Mouse (Mus musculus) testis, adult 2 months (tissue): Measurements from ENCODE around the gene Efnb2.

Experiments used
- CTCF ChIP-seq: fragments of 200-500 bp; IDR thresholded peaks from 2 replicates; pipeline ENCODE4 v1.5.1; 2012; ENCODE audit warnings: low read depth, mild to moderate bottlenecking, inconsistent platforms, low read length, moderate library complexity; ENCODE audit not compliant: control insufficient read depth, insufficient read depth, insufficient replicate concordance
- POLR2A ChIP-seq: fragments of 200-500 bp; IDR thresholded peaks from 2 replicates; pipeline ENCODE4 v1.6.1; 2012; ENCODE audit warnings: low read depth, mild to moderate bottlenecking, inconsistent platforms, low read length, moderate library complexity; ENCODE audit not compliant: control insufficient read depth

- no peak for TF ChIP-seq CTCF
- no peak for TF ChIP-seq POLR2A
Measured at GRCm38 (mm10) chr8:8624017-8624416, 37.0 kb downstream of the Efnb2 start.
